Mouse (Mus musculus) stomach, postnatal 0 days (tissue): ENCODE measurements around the gene Fhl3. TPM values are rescaled to one million over a fixed set of nuclear protein-coding genes. Genes with fewer than 3 reads are reported as not detected.
A peak's percentile ranks its signal among the peaks of the same experiment; 100 is the strongest.

Experiments used
- ATAC-seq: fragments of 200-750 bp; cut with Nextera tagmentation; 2 replicates; pipeline ENCODE4 v1.8.0; 2017; ENCODE audit not compliant: low FRiP score, low TSS enrichment
- DNase-seq: peaks from one replicate; pipeline ENCODE4 v3.0.0-alpha.2; 2016; ENCODE audit warnings: low spot score
- H3K27ac ChIP-seq: fragments of 300-500 bp; sonication (generic); replicated peaks from 2 replicates; pipeline ENCODE4 v1.5.1; 2014; ENCODE audit warnings: mild to moderate bottlenecking, control low read depth
- H3K27me3 ChIP-seq: fragments of 300-500 bp; sonication (generic); 2 replicates; pipeline ENCODE4 v1.6.1; 2014; ENCODE audit warnings: low read length; ENCODE audit not compliant: control insufficient read depth, insufficient read depth
- H3K36me3 ChIP-seq: fragments of 300-500 bp; sonication (generic); 2 replicates; pipeline ENCODE4 v1.6.1; 2014; ENCODE audit warnings: low read length, mixed read lengths; ENCODE audit not compliant: control insufficient read depth, insufficient read depth
- H3K4me1 ChIP-seq: fragments of 300-500 bp; sonication (generic); replicated peaks from 2 replicates; pipeline ENCODE4 v1.6.1; 2014; ENCODE audit warnings: antibody characterized with exemption; ENCODE audit not compliant: control insufficient read depth, insufficient read depth
- H3K4me2 ChIP-seq: fragments of 300-500 bp; sonication (generic); replicated peaks from 2 replicates; pipeline ENCODE4 v1.6.1; 2014; ENCODE audit warnings: low read depth, mild to moderate bottlenecking, control low read depth, moderate library complexity
- H3K4me3 ChIP-seq: fragments of 300-500 bp; sonication (generic); 2 replicates; pipeline ENCODE4 v1.5.1; 2014; ENCODE audit warnings: low read depth, low read length, control low read depth
- H3K9ac ChIP-seq: fragments of 300-500 bp; sonication (generic); 2 replicates; pipeline ENCODE4 v1.6.1; 2014; ENCODE audit warnings: mild to moderate bottlenecking, low read length, control low read depth, mixed read lengths
- H3K9me3 ChIP-seq: fragments of 300-500 bp; sonication (generic); 2 replicates; pipeline ENCODE4 v1.6.1; 2016; ENCODE audit warnings: low read length; ENCODE audit not compliant: control insufficient read depth
- CTCF ChIP-seq: IDR thresholded peaks from 2 replicates; pipeline ENCODE4 v1.5.1; 2016; ENCODE audit warnings: antibody characterized with exemption, low read depth, mild to moderate bottlenecking, moderate library complexity
- EP300 ChIP-seq: optimal IDR thresholded peaks from 2 replicates; pipeline ENCODE3; 2016; ENCODE audit warnings: antibody characterized with exemption
- WGBS: fragments of 180-500 bp; shearing (Covaris S2); extraction: QIAGEN DNeasy Blood & Tissue Kit; methylation state at CpG from one replicate; pipeline ENCODE4 v1.1.7; 2014; 5-methylcytosine and 5-hydroxymethylcytosine counted together
- polyA plus RNA-seq: library from polyadenylated mRNA; unstranded; fragments of >200 nt; fragmentation: Nextera tagmentation; extraction: Ambion mirVana; gene quantifications from 2 replicates; pipeline ENCODE4 v1.2.1, GENCODE M21; 2015

The Fhl3 gene
- polyA plus RNA-seq, 1 experiment from 2014 or later: 9.0 TPM

DNA sequence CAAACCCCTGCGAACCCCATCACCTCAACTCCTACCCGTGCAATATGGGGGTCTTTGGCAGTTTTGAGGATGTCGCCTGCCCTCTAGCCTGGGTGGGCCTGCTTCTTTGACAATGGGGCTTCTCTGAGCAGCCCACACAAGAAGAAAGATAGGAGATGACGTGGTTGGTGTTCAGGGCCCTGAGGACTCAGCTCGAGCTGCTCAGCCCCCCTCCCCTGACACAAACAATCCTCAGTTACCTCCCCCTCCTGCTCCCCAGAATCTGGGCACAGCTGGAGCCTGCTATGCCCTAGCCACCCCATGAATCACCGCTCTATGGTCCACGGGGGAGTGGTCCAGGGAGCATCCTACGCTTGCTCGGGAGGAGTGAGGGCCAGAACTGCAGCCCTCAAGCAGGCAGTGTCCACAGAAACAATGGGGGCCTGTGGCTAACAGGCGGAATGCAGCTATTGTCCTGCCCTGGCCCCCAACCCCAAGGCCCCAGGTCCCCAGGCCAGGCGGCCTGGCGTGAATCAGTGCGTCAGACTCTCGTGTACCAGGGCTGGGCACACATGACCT lies 32.9 kb upstream of the Fhl3 start:
- ATAC-seq: 0 out of 2 replicates have a peak, but pooled peaks have one; percentile 7
- WGBS: 48% methylated on average over 14 of the region's 14 CpGs
- no peaks in the 10 kb centered on the region for H3K36me3 ChIP-seq
- H3K9ac ChIP-seq: no peak overlapping the region
- 0 out of 2 replicates have a peak, but pooled peaks cover 5% of the 10 kb centered on the region for H3K27me3 ChIP-seq
- no peak for TF ChIP-seq CTCF
- TF ChIP-seq EP300: no peak
- no peak overlapping the region for H3K4me2 ChIP-seq
- H3K4me1 ChIP-seq: 0 out of 2 replicates have a peak, but pooled peaks cover 2% of the 10 kb centered on the region
- no peak overlapping the region for H3K4me3 ChIP-seq
- H3K9me3 ChIP-seq: no peaks in the 10 kb centered on the region
- DNase-seq: no peak
- H3K27ac ChIP-seq: no peak overlapping the region

DNA sequence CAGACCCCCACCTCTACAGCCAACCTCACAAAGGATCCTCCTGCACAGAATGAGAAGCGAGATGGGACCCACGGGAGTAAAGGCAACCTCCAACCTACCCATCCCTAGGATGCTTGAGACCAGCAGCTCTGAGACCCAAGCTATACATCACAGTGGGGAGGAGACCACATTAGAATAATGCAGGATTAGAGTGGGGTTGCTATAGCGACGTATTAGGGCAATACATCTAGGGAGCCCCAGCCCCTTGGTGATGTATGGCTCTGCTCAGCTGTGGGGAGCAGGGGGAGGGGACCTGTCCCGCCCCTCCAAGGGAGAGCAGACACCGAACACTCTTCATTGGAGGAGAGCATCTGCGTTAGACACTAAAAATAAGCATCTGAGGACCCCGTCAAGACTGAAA lies 32.4 kb upstream of the Fhl3 start:
- no peak overlapping the region for H3K27ac ChIP-seq
- DNase-seq (no peak), ATAC-seq (0 out of 2 replicates have a peak, but pooled peaks have one; percentile 30)
- no peak overlapping the region for H3K9ac ChIP-seq
- no peak overlapping the region for H3K4me3 ChIP-seq
- no peaks in the 10 kb centered on the region for H3K9me3 ChIP-seq
- 22% methylated on average over 8 of the region's 8 CpGs for WGBS
- H3K27me3 ChIP-seq: 0 out of 2 replicates have a peak, but pooled peaks cover 5% of the 10 kb centered on the region
- no peaks in the 10 kb centered on the region for H3K36me3 ChIP-seq
- H3K4me2 ChIP-seq: no peak overlapping the region
- H3K4me1 ChIP-seq: 0 out of 2 replicates have a peak, but pooled peaks cover 2% of the 10 kb centered on the region
- TF ChIP-seq EP300 (no peak), CTCF (no peak)

DNA sequence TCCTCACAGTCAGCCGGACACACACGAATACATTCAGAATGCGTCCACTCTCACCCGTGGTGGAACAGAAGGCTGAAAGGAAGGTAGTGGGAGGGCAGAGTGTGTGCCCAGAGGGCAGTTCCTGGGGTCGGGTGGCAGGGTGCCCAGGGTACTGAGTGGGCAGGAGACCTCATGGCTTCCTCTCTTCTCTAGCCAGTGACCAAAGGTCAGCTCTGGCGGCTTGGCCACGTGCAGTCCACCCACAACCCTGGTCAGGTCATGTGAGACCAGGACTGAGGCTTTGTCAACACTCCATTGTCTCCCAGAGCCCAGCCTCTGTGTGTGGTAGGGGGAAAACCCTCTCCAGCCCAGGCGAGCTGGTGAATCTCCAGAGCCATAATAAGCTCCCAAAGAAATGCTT lies 30.3 kb upstream of the Fhl3 start:
- H3K9me3 ChIP-seq: no peaks in the 10 kb centered on the region
- 0 out of 2 replicates have a peak, but pooled peaks cover 2% of the 10 kb centered on the region for H3K27me3 ChIP-seq
- no peak overlapping the region for H3K4me2 ChIP-seq
- H3K9ac ChIP-seq: no peak overlapping the region
- TF ChIP-seq EP300 (no peak), CTCF (no peak)
- WGBS: 66% methylated on average over 8 of the region's 8 CpGs
- H3K4me3 ChIP-seq: no peak overlapping the region
- 0 out of 2 replicates have a peak, but pooled peaks cover 2% of the 10 kb centered on the region for H3K4me1 ChIP-seq
- ATAC-seq: no peak
- no peaks in the 10 kb centered on the region for H3K36me3 ChIP-seq
- no peak for DNase-seq
- H3K27ac ChIP-seq: no peak overlapping the region

DNA sequence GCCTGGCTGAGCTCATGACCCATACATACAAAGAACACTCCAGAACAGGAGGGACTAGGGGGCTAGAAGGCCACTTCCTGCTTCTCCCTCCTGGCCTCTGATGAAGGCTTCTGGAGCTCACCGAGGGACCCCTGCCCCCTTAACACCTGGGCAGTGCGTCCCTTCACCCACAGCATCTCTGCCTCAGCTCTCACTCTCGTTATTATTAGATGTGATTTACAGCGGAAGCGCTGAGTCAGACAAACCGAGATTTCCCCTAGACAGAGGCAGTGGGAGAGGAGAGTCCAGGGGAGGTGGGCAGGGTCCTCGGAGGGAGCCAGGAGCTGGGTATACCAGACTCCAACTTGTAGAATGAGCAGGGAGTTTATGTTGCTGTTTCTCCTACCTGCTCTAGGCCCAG lies 28.9 kb upstream of the Fhl3 start:
- Histone ChIP-seq H3K27me3 (0 out of 2 replicates have a peak, but pooled peaks cover 2% of the 10 kb centered on the region), H3K27ac (no peak overlapping the region), H3K4me1 (0 out of 2 replicates have a peak, but pooled peaks cover 2% of the 10 kb centered on the region), H3K4me3 (no peak overlapping the region), H3K36me3 (0 out of 2 replicates have a peak, but pooled peaks cover 2% of the 10 kb centered on the region), H3K9ac (no peak overlapping the region), H3K9me3 (no peaks in the 10 kb centered on the region), H3K4me2 (no peak overlapping the region)
- TF ChIP-seq EP300: no peak
- no peak for TF ChIP-seq CTCF
- no peak for DNase-seq
- no peak for ATAC-seq
- WGBS: 29% methylated on average over 7 of the region's 7 CpGs

DNA sequence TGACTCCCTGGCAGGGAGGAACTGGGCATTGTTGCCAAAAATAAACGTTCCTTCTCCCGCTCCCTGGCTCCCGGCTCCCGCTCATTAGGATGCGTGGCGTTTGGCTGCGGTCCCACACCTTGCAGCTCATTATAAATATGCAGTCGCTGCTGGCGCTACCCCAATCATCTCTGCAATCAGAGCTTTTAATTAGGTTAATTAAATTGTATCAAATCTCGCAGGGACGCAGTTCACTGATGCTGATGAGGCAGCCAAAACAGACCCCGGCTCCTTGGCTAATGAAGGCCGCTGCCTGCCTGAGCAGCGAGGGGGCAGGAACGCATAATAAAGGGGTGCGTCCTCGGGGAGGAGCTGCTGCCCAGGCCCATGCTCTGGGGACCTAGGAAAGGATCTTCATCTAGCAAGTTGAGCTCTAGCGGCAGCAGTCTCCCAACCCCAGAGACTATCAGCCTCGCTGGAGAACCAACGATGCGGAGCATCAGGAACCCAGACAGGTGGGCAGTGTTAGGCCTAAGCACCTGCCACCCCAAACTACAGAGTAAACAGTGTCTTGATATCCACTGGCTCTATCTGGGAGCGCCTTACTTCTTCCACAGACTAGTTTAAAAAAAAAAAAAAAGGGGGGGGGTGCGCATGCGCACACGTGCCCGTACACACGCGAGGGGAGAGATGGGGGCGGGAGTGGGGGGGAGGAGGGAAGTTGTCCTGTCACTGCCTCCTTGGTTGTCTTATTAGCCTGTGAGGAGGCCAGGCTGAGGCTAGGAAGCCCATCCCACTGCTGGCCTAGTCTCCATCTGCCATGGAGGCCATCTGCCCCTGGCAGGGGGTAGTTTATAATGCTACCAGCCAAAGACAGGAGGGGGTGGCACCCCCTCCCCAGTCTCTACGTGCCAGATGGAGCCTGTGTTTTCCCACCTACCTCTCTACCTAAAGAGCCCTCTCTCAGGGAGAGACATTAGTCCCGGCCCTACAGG lies 27.9 kb upstream of the Fhl3 start:
- no peak for ATAC-seq
- no peak overlapping the region for H3K9ac ChIP-seq
- peak overlapping the region; percentile 8; the same call in 1 of the 2 replicates for H3K4me2 ChIP-seq
- no peak for DNase-seq
- TF ChIP-seq CTCF: no peak
- TF ChIP-seq EP300: no peak
- H3K4me1 ChIP-seq: 0 out of 2 replicates have a peak, but pooled peaks cover 2% of the 10 kb centered on the region
- peaks cover 8% of the 10 kb centered on the region; the same call in 1 of the 2 replicates for H3K36me3 ChIP-seq
- 10% methylated on average over 29 of the region's 31 CpGs for WGBS
- no peaks in the 10 kb centered on the region for H3K9me3 ChIP-seq
- H3K27me3 ChIP-seq: 0 out of 2 replicates have a peak, but pooled peaks cover 2% of the 10 kb centered on the region
- no peak overlapping the region for H3K27ac ChIP-seq
- peak overlapping the region; percentile 6; the same call in 1 of the 2 replicates for H3K4me3 ChIP-seq
